Mouse (Mus musculus): ENCODE results near the gene Spink4. TPM values are rescaled to one million over a fixed set of nuclear protein-coding genes. Genes with fewer than 3 reads are reported as not detected.
"Not testable (repeated sequence)": the region's sequence is repeated elsewhere in the genome, so short reads cannot be mapped to it uniquely, and the experiment has no call there.

Spink4 gene
- total RNA-seq, 1 experiment = not detected

DNA sequence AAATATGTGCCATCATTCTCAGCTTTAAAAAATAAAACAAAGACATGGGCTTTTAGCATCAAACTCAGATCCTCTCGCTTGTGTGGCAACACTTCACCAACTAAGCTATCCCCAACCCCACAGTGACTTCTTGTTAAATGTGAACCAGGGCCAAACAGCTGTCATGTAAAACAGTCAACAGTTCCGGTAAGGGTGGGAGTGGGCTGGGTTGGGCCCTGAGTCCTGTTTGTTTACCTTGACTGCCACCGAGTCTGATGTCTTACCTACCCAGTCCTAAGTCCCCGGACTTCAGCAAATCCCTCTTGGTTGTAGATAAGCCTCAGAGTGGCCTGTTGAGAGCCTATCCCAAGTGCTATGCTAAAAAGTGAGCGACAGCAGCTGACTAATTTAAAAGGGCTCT is 13.8 kb downstream of the Spink4 start:
- H3K4me3 ChIP-seq (ENCODE audit: insufficient read depth in 1 of 2, low read depth in 1 of 2, low read length in 2 of 2, poor library complexity in 1 of 2, severe bottlenecking in 1 of 2) = no peak overlapping the region
- no peaks in the 10 kb centered on the region for H3K9me3 ChIP-seq (ENCODE audit: control insufficient read depth, insufficient read depth, low read depth, low read length)
- TF ChIP-seq ZNF384 (IDR thresholded peaks at IDR 0.05; ENCODE audit: low read depth, low read length) (no peak), MAFK (IDR thresholded peaks at IDR 0.05; ENCODE audit: insufficient read depth, low read depth, low read length) (no peak), ZC3H11A (IDR thresholded peaks at IDR 0.05; ENCODE audit: borderline replicate concordance, low read depth, low read length) (no peak), CHD2 (IDR thresholded peaks at IDR 0.05; ENCODE audit: low read depth, low read length) (no peak), HCFC1 (IDR thresholded peaks at IDR 0.05; ENCODE audit: borderline replicate concordance, insufficient read depth, low read length) (no peak)
- DNase-seq (ENCODE audit: low read depth, low spot score) = no peak
- peaks cover 20% of the 10 kb centered on the region for H3K36me3 ChIP-seq (ENCODE audit: control insufficient read depth, insufficient read depth, low read length, poor library complexity, severe bottlenecking)
- no peak overlapping the region for H3K27ac ChIP-seq (ENCODE audit: insufficient read depth, low read depth, low read length, poor library complexity, severe bottlenecking)
- in situ Hi-C loops (cut with MboI; ENCODE audit: low sequenced_read_pairs in 2 of 2, unreplicated experiment in 2 of 2) = no loop called here
- peaks cover 0 to 5% of the 10 kb centered on the region in 2 experiments; a peak in 1 of 4 replicates for H3K4me1 ChIP-seq (ENCODE audit: control insufficient read depth in 2 of 2, insufficient read depth in 2 of 2, low read length in 2 of 2, poor library complexity in 1 of 2)
- no peak overlapping the region for H3K9ac ChIP-seq (ENCODE audit: insufficient read depth, low read depth, low read length, poor library complexity, severe bottlenecking)

GRCm38 (mm10) chr4:40934369-40934768 is 14.5 kb downstream of the Spink4 start:
- H3K27ac ChIP-seq (ENCODE audit: insufficient read depth, low read depth, low read length, poor library complexity, severe bottlenecking); H3K4me3 ChIP-seq (ENCODE audit: insufficient read depth in 1 of 2, low read depth in 1 of 2, low read length in 2 of 2, poor library complexity in 1 of 2, severe bottlenecking in 1 of 2); in situ Hi-C loops (cut with MboI; ENCODE audit: low sequenced_read_pairs in 2 of 2, unreplicated experiment in 2 of 2); H3K9me3 ChIP-seq (ENCODE audit: control insufficient read depth, insufficient read depth, low read depth, low read length); H3K4me1 ChIP-seq (ENCODE audit: control insufficient read depth in 2 of 2, insufficient read depth in 2 of 2, low read length in 2 of 2, poor library complexity in 1 of 2); H3K9ac ChIP-seq (ENCODE audit: insufficient read depth, low read depth, low read length, poor library complexity, severe bottlenecking); DNase-seq (ENCODE audit: low read depth, low spot score): not testable (repeated sequence)
- H3K36me3 ChIP-seq (ENCODE audit: control insufficient read depth, insufficient read depth, low read length, poor library complexity, severe bottlenecking) = peaks cover 23% of the 10 kb centered on the region

- H3K36me3 ChIP-seq (ENCODE audit: control insufficient read depth, insufficient read depth, low read length, poor library complexity, severe bottlenecking) = peaks cover 32% of the 10 kb centered on the region
Observed at GRCm38 (mm10) chr4:40936175-40936839, 16.5 kb downstream of the Spink4 start.

DNA sequence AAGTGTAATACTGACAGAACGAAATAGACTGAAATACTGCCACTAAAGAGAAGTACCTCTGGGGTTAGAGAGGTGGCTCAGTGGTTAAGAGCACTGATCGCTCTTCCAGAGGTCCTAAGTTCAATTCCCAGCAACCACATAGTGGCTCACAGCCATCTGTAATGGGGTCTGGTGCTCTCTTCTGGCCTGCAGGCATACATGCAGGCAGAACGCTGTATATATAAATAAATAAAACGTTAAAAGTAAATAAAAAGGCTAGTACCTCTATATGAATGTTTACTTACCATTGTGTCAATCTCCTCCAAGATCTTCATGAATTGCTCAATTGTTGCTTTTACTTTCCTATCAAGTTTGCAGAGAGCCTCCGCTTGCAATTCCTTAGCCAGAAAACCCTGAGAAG is 18.9 kb downstream of the Spink4 start:
- H3K9me3 ChIP-seq (ENCODE audit: control insufficient read depth, insufficient read depth, low read depth, low read length) = no peaks in the 10 kb centered on the region
- no peak for DNase-seq (ENCODE audit: low read depth, low spot score)
- peaks cover 40% of the 10 kb centered on the region for H3K36me3 ChIP-seq (ENCODE audit: control insufficient read depth, insufficient read depth, low read length, poor library complexity, severe bottlenecking)
- in situ Hi-C loops (cut with MboI; ENCODE audit: low sequenced_read_pairs in 2 of 2, unreplicated experiment in 2 of 2) = no loop called here
- H3K9ac ChIP-seq (ENCODE audit: insufficient read depth, low read depth, low read length, poor library complexity, severe bottlenecking) = no peak overlapping the region
- H3K4me1 ChIP-seq (ENCODE audit: control insufficient read depth in 2 of 2, insufficient read depth in 2 of 2, low read length in 2 of 2, poor library complexity in 1 of 2) = peaks cover 0 to 7% of the 10 kb centered on the region in 2 experiments; a peak in 2 of 4 replicates
- H3K27ac ChIP-seq (ENCODE audit: insufficient read depth, low read depth, low read length, poor library complexity, severe bottlenecking) = no peak overlapping the region
- no peak overlapping the region for H3K4me3 ChIP-seq (ENCODE audit: insufficient read depth in 1 of 2, low read depth in 1 of 2, low read length in 2 of 2, poor library complexity in 1 of 2, severe bottlenecking in 1 of 2)
- no peak for TF ChIP-seq ZC3H11A (IDR thresholded peaks at IDR 0.05; ENCODE audit: borderline replicate concordance, low read depth, low read length)
- TF ChIP-seq HCFC1 (IDR thresholded peaks at IDR 0.05; ENCODE audit: borderline replicate concordance, insufficient read depth, low read length) = no peak
- no peak for TF ChIP-seq CHD2 (IDR thresholded peaks at IDR 0.05; ENCODE audit: low read depth, low read length)
- TF ChIP-seq ZNF384 (IDR thresholded peaks at IDR 0.05; ENCODE audit: low read depth, low read length) = no peak
- TF ChIP-seq MAFK (IDR thresholded peaks at IDR 0.05; ENCODE audit: insufficient read depth, low read depth, low read length) = no peak

More at GRCm38 (mm10) chr4:40936175-40936839, 16.5 kb downstream of the Spink4 start:
- DNase-seq (ENCODE audit: low read depth, low spot score) = no peak
- in situ Hi-C loops (cut with MboI; ENCODE audit: low sequenced_read_pairs in 2 of 2, unreplicated experiment in 2 of 2) = no loop called here
- TF ChIP-seq ZNF384 (IDR thresholded peaks at IDR 0.05; ENCODE audit: low read depth, low read length) (no peak), HCFC1 (IDR thresholded peaks at IDR 0.05; ENCODE audit: borderline replicate concordance, insufficient read depth, low read length) (no peak), CHD2 (IDR thresholded peaks at IDR 0.05; ENCODE audit: low read depth, low read length) (no peak), MAFK (IDR thresholded peaks at IDR 0.05; ENCODE audit: insufficient read depth, low read depth, low read length) (no peak), ZC3H11A (IDR thresholded peaks at IDR 0.05; ENCODE audit: borderline replicate concordance, low read depth, low read length) (no peak)
- H3K4me3 ChIP-seq (ENCODE audit: insufficient read depth in 1 of 2, low read depth in 1 of 2, low read length in 2 of 2, poor library complexity in 1 of 2, severe bottlenecking in 1 of 2) = no peak overlapping the region
- no peaks in the 10 kb centered on the region for H3K9me3 ChIP-seq (ENCODE audit: control insufficient read depth, insufficient read depth, low read depth, low read length)
- H3K9ac ChIP-seq (ENCODE audit: insufficient read depth, low read depth, low read length, poor library complexity, severe bottlenecking) = no peak overlapping the region
- peaks cover 0 to 5% of the 10 kb centered on the region in 2 experiments; a peak in 1 of 4 replicates for H3K4me1 ChIP-seq (ENCODE audit: control insufficient read depth in 2 of 2, insufficient read depth in 2 of 2, low read length in 2 of 2, poor library complexity in 1 of 2)
- H3K27ac ChIP-seq (ENCODE audit: insufficient read depth, low read depth, low read length, poor library complexity, severe bottlenecking) = no peak overlapping the region

DNA sequence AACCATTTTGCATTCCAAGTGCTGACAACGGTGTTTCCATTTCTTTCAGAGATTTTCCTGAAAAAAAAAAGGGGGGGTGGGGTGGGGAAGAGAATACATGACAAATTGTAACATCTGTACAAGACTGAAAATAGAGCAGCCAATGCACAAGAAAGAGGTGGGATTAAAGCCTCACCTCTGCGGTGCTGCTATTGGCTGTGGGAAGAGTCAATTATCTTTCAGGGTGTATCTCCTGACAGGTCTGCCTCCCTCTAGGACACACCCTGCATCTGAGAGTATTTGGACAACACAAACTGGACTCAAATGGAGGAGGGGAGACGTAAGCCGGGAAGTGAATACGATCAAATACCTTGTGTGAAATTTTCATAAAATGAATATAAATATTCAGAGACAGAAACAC is 23.8 kb downstream of the Spink4 start:
- DNase-seq (ENCODE audit: low read depth, low spot score) = no peak
- no peak for TF ChIP-seq CHD2 (IDR thresholded peaks at IDR 0.05; ENCODE audit: low read depth, low read length)
- TF ChIP-seq MAFK (IDR thresholded peaks at IDR 0.05; ENCODE audit: insufficient read depth, low read depth, low read length) = no peak
- no peak for TF ChIP-seq ZC3H11A (IDR thresholded peaks at IDR 0.05; ENCODE audit: borderline replicate concordance, low read depth, low read length)
- TF ChIP-seq HCFC1 (IDR thresholded peaks at IDR 0.05; ENCODE audit: borderline replicate concordance, insufficient read depth, low read length) = no peak
- no peak for TF ChIP-seq ZNF384 (IDR thresholded peaks at IDR 0.05; ENCODE audit: low read depth, low read length)
- no peak overlapping the region for H3K27ac ChIP-seq (ENCODE audit: insufficient read depth, low read depth, low read length, poor library complexity, severe bottlenecking)
- peaks cover 2 to 3% of the 10 kb centered on the region in 2 experiments; a peak in 2 of 4 replicates for H3K4me1 ChIP-seq (ENCODE audit: control insufficient read depth in 2 of 2, insufficient read depth in 2 of 2, low read length in 2 of 2, poor library complexity in 1 of 2)
- peaks cover 24% of the 10 kb centered on the region for H3K36me3 ChIP-seq (ENCODE audit: control insufficient read depth, insufficient read depth, low read length, poor library complexity, severe bottlenecking)
- no peak overlapping the region for H3K9ac ChIP-seq (ENCODE audit: insufficient read depth, low read depth, low read length, poor library complexity, severe bottlenecking)
- H3K4me3 ChIP-seq (ENCODE audit: insufficient read depth in 1 of 2, low read depth in 1 of 2, low read length in 2 of 2, poor library complexity in 1 of 2, severe bottlenecking in 1 of 2) = no peak overlapping the region
- in situ Hi-C loops (cut with MboI; ENCODE audit: low sequenced_read_pairs in 2 of 2, unreplicated experiment in 2 of 2) = no loop called here
- no peaks in the 10 kb centered on the region for H3K9me3 ChIP-seq (ENCODE audit: control insufficient read depth, insufficient read depth, low read depth, low read length)

All from ES-E14 (cell line).